Mouse (Mus musculus): Measurements from ENCODE around the gene Tanc2.

GRCm38 (mm10) chr11:105541366-105541765 is 48.4 kb upstream of the Tanc2 start:
- no peak for TF ChIP-seq CTCF (IDR thresholded peaks at IDR 0.05; ENCODE audit: insufficient read depth, low read depth, low read length)
- TF ChIP-seq POLR2A (IDR thresholded peaks at IDR 0.05; ENCODE audit: insufficient read depth, low read depth, low read length), result no peak

Measured in olfactory bulb, adult 2 months (tissue).